Mouse (Mus musculus): ENCODE results near the gene Tesc. TPM values are rescaled to one million over a fixed set of nuclear protein-coding genes. Genes with fewer than 3 reads are reported as not detected.

Tesc gene
- total RNA-seq, 2 experiments from 2014 or later = 80.0 to 100 TPM

DNA sequence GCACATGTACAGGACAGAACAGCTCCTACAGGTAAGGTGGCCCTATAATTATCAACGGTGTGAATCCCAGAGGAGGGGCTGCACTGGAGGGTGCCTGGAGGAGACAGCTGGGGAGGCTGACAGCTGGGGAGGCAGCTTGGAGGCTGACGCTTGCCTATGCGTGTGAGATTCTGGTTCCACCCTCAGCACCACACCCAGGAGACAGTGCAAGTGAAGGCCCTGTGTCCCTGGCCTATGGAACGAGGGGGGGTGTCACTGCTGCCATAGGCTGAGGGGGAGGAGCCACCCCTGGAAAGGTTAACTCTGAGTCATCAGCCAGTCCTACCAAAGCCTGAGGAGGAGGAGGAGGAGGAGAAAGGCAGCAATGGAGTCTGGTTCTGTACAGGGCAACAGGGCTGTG lies 40.0 kb downstream of the Tesc start:
- no peak for DNase-seq (ENCODE audit: extremely low spot score in 1 of 2, low spot score in 1 of 2)

DNA sequence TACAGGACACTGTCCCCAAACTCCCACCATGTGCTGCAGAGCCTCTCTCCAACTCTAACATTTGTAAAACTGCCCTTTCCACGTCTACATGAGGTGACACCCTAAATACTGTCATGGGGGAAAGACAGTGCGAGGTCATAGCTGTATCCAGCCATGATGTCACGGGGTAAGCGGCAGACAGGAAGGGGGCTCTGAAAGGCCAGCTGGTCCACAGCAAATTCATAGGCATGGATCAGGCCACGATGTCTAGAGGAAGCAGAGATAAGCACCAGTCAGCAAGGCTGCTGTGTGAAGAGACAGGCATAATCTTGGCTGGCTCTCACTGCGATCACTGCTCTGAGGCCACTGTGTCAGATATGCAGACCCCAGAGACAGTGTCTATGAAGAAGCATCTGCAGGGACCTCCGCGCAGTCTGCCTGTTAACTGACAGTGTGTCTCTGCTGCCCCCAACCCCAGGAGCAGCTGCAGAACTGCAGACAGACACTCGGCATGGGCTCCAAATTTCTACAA lies 40.5 kb downstream of the Tesc start:
- no peak for DNase-seq (ENCODE audit: extremely low spot score in 1 of 2, low spot score in 1 of 2)

DNA sequence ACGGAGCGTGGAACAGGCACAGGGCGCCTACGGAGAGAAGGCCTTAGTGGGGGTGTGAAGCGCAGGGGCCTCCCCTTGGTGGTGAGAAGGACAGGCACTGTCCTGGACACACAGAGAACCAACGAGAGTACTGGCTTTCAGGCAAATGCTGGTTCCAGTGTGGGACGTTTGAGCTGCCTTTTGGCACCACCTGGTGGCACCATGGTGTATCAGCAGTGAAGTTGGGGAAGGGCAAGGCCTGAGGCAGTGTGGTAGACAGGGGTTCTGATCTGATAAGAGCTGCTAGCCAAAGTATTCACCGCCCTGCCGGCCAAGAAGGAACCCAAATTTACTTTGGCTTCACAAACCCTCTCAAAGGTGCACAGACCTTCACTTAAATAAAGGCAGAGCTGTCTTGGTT lies 41.8 kb downstream of the Tesc start:
- peak; percentile 67 to 77 for DNase-seq (ENCODE audit: extremely low spot score in 1 of 2, low spot score in 1 of 2)

DNA sequence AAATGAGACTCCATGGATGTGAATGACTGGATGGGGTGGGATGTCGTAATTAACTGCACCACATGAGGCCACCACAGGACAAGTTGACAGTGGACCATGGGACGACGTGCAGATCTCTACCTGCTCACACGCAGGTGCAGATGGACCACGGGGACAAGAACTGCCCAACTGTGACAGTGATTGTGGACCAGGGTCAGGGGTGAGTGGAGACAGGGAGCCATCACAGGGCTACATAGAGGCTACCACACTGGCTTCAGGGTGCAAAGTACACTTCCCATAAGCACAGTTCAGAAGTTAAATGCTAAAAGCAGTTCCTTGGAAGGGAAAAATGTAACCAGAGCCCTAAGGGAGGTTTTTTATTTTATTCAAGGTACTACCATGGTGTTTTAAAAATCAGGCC lies 44.2 kb downstream of the Tesc start:
- DNase-seq (ENCODE audit: extremely low spot score in 1 of 2, low spot score in 1 of 2) = no peak

DNA sequence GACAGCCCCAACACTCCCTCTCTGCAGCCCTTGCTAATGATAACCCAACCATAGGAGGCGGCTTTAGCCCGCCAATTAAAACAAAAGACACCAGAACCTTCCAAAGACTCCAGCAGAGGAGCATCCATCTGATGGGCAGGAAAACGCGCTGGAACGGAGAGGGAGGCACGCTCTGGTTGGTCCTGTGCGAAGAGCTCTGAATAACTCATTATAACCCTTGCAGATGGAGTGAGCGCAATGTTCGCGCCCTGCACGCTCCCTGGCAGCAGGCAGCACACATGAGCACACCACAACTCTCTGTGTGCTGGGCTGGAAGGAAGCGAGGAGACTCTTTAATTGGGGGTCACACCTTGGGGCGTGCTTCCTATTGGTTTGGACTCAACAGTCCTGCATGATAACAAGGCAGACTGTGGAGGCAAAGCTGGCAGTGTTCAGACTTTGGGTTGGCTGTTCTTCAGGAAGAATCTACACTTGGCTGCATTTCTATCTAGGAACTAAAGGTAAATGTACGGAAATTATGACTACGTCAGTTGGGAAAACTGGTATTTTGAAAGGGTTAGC lies 45.8 kb downstream of the Tesc start:
- no peak for DNase-seq (ENCODE audit: extremely low spot score in 1 of 2, low spot score in 1 of 2)

DNA sequence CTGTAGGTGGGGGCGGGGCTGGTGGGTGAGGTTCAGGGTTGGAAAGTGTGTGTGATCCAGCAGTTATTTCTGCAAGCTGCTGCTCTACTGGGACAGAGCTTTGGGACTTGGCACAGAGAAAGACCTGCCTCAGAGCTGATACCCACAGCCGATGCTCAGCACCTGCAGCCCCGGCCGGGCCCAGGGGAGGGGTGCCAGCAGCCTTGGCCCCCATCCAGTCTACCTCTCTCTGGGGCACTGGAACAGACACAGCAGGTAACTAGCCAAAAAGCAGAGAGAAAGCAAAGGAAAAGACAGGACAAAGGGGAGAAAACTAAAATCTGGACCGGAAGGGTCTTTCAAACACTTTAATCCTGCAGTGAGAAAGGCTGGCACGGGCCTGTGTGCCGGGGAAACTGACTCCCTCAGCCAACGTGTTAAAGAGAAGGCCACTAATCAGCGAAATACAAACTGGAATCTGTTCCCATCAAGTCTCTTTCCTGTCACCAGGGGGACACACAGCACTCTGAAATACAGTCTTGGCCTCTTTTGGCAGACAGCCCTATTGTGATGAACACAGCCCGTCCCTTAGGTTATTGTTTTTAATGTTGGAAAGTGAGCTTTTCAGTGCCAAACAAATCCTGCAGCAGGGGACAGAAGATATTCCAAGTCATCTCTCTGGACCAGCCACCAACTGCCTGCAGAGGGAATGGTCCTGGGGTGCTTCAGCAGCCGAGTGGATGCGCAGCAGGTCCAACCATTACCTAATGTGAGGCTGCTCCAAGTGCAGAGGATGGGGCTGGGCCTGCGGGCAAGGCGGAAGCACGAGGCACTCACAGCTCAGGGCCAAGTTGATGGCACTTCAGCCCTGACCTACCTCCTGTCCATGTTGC lies 49.4 kb downstream of the Tesc start:
- DNase-seq (ENCODE audit: extremely low spot score in 1 of 2, low spot score in 1 of 2) = no peak

DNA sequence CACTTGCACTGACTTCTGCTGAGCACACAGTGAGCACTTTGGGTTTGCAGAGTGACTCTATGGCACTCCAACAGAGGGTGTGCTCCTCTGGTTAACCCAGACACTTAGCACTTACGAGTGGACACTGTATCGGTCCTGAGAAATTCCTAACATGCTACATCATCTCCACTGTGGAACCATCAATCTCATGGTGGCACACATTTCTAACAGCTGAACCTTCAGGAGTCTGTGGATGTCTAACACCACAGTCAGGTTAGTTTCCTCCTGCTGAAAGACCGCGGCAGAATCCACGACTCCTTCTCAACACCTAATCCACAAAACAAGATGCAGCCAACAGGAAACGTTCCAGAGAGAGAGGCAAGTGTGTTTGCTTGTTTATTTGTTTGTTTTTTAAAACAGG lies 51.0 kb downstream of the Tesc start:
- no peak for DNase-seq (ENCODE audit: extremely low spot score in 1 of 2, low spot score in 1 of 2)

DNA sequence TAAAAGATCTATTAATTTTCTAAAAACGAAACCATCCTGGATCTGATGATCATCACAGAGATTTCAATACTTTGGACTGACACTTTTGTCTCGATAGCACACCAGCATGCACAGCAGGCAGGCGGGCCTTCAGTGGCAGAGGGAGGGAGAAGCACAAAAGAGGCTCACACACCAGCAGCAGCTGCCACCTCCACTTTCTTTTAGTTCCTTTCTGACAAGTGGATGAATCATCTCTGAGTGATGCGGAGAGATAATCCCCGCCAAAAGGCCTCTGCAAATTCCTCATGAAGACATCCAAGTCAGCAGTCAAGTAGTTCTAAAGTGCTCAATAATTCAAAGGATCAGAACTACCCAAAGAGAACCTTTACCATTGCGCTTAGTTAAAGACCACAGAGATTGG lies 51.8 kb downstream of the Tesc start:
- no peak for DNase-seq (ENCODE audit: extremely low spot score in 1 of 2, low spot score in 1 of 2)

DNA sequence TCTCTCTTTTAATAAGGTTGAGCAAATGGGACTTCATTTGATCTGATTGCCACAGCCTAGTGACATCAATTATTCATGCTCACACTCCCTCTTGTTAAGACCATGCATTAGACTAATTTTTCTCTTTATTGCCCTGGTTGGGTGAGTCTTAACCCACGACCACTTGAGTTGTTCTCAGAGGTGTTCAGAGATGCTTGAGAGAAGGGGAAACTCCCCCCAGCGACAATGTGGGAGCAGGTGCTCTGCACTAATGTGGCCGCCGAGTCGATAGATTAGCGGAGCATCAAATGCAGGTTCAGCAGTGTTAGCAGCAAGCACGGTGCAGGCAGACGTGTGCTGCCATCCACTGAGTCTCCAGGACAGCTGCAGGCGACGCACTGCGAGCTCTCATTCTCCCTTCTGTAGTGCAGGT lies 52.3 kb downstream of the Tesc start:
- DNase-seq (ENCODE audit: extremely low spot score in 1 of 2, low spot score in 1 of 2) = no peak

DNA sequence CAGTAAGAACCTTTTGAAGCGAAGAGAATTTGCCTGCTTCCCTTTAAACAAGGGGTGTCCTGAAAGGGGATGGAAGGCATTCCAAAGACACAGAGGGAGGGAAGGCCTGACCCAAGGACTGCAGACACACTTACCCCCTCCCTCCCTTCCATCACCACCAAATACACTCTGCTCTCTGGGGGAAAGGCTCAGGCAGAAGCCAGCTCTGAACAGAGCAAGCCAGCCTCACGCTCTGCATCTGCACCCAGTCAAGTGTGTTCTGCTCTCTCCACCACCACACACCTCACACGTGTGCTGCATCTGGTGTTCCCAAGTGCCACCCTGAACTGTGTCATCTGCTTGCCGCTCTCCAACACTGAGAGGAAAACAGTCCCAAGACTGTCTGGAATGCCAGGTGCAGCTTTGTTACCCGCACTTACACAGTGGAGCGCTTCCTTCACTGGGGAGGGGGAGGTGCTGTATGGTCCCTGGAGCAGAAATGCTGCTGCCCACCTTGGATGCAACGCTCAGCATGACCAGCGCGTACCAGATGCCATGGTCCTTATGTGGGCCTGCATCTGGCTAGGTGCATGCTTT lies 53.9 kb downstream of the Tesc start:
- DNase-seq (ENCODE audit: extremely low spot score in 1 of 2, low spot score in 1 of 2) = no peak

DNA sequence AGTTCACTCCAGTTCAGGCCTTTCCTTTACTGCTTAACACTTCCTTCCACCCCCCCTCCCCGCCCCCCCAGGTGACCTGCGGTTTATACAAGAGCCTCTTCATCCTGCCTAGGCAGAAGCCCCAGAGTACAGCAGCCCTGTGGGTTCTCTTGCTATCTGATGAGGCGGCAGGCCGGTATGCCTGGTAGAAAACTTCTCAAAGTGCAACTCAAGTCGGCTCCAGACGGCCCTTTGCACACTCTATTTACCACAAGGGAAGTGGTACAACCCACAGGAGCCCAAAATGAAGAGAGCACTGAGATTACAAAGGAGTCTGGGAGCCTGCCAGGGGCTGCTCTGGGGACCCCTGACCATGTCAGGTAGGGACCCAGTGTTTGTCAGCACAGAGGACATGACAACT lies 54.5 kb downstream of the Tesc start:
- no peak for DNase-seq (ENCODE audit: extremely low spot score in 1 of 2, low spot score in 1 of 2)

DNA sequence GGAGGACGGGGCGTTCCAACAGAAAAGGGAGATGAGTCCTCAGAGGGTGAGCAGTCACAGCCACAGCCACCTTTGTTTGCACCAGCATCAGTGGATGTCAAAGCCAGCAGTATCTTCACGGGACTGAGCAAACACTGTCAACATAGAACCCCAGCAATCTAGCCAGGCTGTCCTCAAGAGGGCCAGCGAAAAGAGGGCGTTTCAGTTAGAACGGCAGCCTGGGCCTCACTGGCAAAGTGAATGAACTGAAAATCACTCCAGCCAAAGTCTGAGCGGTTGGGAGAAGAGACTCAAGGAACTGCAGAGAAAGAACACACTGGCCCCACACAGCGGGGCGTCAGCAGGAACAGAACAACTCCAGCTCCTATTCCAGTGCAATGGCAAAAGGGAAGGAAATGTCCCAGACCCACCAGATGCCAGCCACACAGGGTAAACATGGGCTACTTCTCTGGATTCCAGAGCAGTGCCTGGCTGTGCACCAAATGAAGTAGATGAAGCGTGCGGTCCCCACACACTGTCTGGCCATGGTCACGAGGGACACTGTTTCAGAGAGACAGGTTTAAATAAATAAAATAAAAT lies 55.6 kb downstream of the Tesc start:
- no peak for DNase-seq (ENCODE audit: extremely low spot score in 1 of 2, low spot score in 1 of 2)

DNA sequence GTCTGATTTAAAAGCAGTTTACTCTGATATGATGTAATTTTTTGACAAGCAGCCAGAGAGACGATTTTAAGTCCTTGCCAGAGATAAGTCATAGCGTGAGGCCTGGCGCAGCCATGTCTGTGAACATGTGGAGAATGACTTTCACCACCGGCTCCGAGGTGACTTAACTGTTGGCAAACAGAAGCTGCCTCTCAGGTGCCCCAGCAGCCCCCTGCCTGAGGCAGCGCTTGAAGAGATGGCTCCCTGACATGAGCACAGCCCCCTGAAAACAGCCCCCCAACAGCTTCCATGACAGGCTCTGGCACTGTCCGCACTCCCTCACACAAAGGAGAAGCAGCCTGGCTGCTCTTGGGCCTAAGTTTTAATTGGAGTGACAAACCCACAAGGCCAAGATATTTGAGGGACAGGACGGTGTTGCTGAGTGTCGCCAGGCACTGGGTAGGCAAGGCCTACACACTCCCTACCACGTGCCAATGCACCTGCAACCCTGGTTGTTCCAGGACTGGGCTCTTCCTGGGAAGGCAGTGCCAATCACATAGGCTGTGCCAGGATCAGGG lies 56.7 kb downstream of the Tesc start:
- no peak for DNase-seq (ENCODE audit: extremely low spot score in 1 of 2, low spot score in 1 of 2)

DNA sequence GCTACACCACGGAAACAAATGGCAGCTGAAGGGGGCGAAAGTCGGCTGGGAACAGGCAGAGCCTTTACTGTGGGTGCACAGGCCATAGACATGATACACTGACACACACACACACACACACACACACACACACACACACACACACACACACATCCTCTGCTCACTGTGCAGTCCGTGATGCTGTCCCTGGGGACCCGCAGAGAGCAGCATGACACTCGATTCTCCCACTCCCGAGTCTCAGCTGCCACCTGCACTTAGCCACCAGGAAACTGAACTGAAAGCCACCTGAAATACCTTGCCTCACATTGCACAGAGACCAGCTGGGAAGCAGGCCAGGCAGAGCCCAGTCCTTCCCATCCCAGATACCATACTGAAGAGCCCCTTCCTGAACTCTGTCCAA lies 57.8 kb downstream of the Tesc start:
- no peak for DNase-seq (ENCODE audit: extremely low spot score in 1 of 2, low spot score in 1 of 2)

DNA sequence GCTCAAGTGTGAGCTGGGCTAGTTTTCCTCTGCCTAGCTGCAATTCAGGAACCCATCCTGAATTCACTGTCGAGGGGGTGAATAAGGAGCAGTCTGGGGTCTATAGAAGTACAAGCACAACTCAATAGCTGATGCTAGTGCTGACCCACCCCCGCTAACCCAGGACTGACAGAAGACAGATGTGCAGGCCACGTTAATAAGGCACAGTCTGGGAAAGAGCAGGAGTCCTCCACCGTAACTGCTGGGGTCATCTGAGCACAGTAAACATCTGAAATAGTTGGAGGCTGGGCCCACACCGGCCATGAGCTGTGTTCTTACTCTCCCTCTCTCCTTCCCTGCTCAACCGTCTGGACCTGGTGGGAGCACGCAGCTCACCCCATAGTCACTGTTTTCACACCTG lies 59.4 kb downstream of the Tesc start:
- DNase-seq (ENCODE audit: extremely low spot score in 1 of 2, low spot score in 1 of 2) = no peak

DNA sequence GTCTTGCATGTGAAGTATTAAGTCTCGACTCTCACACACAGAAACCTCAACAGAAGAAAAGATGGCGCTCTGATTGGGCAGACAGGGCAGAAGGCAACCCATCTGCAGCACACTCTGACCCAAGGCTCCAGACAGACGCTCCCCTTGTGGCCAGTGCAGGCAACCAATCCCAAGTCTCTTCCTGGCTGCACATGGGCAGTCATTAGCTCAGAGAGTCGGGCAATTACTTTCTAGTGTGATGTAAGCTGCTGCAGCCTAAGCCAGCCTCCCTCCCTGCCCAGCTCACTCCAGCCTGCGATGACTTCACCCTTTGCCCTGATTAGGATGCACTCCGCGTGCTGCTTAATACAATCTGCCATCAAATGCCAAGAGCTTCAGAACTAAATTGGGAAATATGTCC lies 61.6 kb downstream of the Tesc start:
- no peak for DNase-seq (ENCODE audit: extremely low spot score in 1 of 2, low spot score in 1 of 2)

DNA sequence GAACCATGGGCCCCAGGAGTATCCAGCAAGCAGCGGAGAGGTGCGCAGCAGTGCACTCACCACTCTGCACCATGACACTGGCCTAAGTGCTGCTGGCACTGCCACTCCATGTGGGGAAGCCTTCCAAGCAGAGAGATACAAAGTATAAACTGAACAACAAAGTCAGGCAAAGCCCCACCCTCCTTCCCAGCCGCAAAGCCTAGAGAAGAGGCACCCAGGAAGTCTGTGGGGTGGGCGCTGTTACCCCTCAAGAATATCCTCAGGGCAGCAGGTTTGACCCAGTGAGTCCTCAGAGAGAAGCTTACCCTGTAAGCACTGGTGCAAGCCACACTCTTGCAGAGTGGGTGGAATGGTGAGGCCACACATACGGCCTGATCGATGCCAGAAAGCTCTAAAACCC lies 62.6 kb downstream of the Tesc start:
- no peak for DNase-seq (ENCODE audit: extremely low spot score in 1 of 2, low spot score in 1 of 2)

DNA sequence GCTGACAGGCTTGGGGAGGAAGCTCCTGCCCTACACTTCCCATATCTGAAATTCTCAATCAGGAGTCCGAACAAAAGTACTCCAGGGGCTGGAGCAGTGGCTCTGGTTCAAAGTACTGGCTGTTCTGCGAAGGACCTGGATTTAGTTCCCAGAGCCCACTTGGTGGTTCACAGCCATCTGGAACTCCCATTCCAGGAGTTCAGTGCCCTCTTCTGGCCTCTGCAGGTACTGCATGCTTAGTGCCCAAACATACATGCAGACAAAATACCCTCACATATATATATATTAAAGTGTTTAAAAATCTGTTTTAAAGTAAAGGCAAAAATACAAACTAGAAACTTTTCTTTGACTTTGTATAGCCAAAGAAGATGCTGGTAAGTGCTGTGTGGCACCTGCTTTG lies 63.3 kb downstream of the Tesc start:
- DNase-seq (ENCODE audit: extremely low spot score in 1 of 2, low spot score in 1 of 2) = no peak

DNA sequence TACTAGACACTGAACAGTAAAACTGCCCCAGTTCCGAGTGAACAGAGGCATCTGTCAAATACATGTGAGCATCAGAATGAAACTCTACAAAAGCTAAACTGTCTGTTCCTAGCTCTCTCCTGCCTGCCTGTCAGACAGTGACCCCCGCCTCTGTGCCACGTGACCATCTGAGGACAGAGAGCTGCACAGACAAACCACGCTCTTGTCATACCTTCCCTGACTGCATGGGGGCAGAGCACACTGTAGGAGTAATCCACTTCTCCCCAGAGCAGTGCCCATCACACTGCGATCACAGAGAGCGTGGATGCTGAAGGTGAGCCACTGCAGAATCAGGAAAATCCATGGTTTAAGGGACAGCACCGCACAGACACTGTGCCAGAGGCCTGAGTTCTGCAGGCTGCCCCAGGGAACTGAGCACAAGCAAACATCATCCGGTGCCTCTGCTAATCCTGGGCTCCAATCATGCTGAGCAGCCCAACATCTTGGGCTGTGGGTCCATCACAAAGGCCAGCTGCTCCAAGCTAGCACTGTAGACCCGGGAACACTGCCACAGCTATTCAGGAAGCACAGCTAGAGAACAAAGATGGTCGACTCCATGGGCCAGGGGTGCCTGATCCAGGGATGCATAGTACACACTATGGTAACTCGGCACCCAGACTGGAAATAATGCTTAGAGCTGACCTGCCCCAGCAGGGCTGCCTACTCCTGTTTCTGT lies 65.9 kb downstream of the Tesc start:
- no peak for DNase-seq (ENCODE audit: extremely low spot score in 1 of 2, low spot score in 1 of 2)

DNA sequence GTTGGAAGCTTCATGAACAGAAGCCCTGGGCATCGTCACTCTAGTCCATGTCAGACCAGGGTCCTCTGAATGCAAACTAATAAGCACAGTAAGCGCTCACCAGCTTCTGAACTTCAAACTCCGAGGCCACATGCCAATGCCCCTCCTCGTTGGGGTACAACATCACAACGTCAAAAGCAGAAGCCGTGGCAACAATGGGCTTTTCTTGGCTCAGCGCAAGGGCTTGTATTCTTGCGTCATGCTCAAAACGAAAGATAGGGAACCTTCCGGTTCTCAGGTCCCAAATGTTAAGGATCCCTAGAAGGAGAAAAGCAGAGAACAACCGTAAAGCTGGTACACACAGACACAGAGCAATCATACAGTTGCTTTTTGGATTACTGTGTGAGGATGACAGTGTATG lies 67.9 kb downstream of the Tesc start:
- DNase-seq (ENCODE audit: extremely low spot score in 1 of 2, low spot score in 1 of 2) = no peak

Measured in layer of hippocampus, postnatal 25 days (tissue).